Mouse (Mus musculus) intestine, postnatal 0 days (tissue): Measurements from ENCODE around the gene C3. TPM values are rescaled to one million over a fixed set of nuclear protein-coding genes. Genes with fewer than 3 reads are reported as not detected.
A peak's percentile ranks its signal among the peaks of the same experiment; 100 is the strongest.

Experiments used
- ATAC-seq: fragments of 200-750 bp; cut with Nextera tagmentation; 2 replicates; pipeline ENCODE4 v1.8.0; 2017; ENCODE audit warnings: mild to moderate bottlenecking, moderate TSS enrichment, moderate library complexity
- H3K27ac ChIP-seq: fragments of 300-500 bp; sonication (generic); 2 replicates; pipeline ENCODE4 v1.5.1; 2014; ENCODE audit warnings: mild to moderate bottlenecking, low read depth, low read length, moderate library complexity
- H3K27me3 ChIP-seq: fragments of 300-500 bp; sonication (generic); replicated peaks from 2 replicates; pipeline ENCODE4 v1.6.1; 2014; ENCODE audit warnings: low read length, mixed read lengths; ENCODE audit not compliant: control insufficient read depth, insufficient read depth
- H3K36me3 ChIP-seq: fragments of 300-500 bp; sonication (generic); 2 replicates; pipeline ENCODE4 v1.6.1; 2014; ENCODE audit warnings: mild to moderate bottlenecking, moderate library complexity; ENCODE audit not compliant: control insufficient read depth, insufficient read depth
- H3K4me1 ChIP-seq: fragments of 300-500 bp; sonication (generic); replicated peaks from 2 replicates; pipeline ENCODE4 v1.6.1; 2014; ENCODE audit warnings: antibody characterized with exemption, low read length, mixed read lengths; ENCODE audit not compliant: control insufficient read depth, insufficient read depth
- H3K4me2 ChIP-seq: fragments of 300-500 bp; sonication (generic); replicated peaks from 2 replicates; pipeline ENCODE4 v1.6.1; 2014; ENCODE audit warnings: low read depth, mild to moderate bottlenecking, moderate library complexity
- H3K4me3 ChIP-seq: fragments of 300-500 bp; sonication (generic); 2 replicates; pipeline ENCODE4 v1.5.1; 2014; ENCODE audit warnings: low read depth, low read length
- H3K9ac ChIP-seq: fragments of 300-500 bp; sonication (generic); 2 replicates; pipeline ENCODE4 v1.6.1; 2014; ENCODE audit warnings: mild to moderate bottlenecking, low read depth, low read length
- H3K9me3 ChIP-seq: fragments of 300-500 bp; sonication (generic); 2 replicates; pipeline ENCODE4 v1.6.1; 2016; ENCODE audit warnings: mixed run types; ENCODE audit not compliant: control insufficient read depth
- CTCF ChIP-seq: sonication (generic); IDR thresholded peaks from 2 replicates; pipeline ENCODE4 v1.5.1; 2016; ENCODE audit warnings: low read depth, mild to moderate bottlenecking, control low read depth, antibody characterized with exemption, moderate library complexity
- WGBS: fragments of 180-500 bp; shearing (Covaris S2); extraction: QIAGEN DNeasy Blood & Tissue Kit; methylation state at CpG from one replicate; pipeline ENCODE4 v1.1.7; 2014; 5-methylcytosine and 5-hydroxymethylcytosine counted together
- polyA plus RNA-seq: library from polyadenylated mRNA; unstranded; fragments of >200 nt; fragmentation: Nextera tagmentation; extraction: Ambion mirVana; gene quantifications from 2 replicates; pipeline ENCODE4 v1.2.1, GENCODE M21; 2015

Gene C3
- polyA plus RNA-seq, 1 experiment from 2014 or later: 19.5 TPM

- Histone ChIP-seq H3K4me2 (no peak overlapping the region; the same call in 1 of the 2 replicates), H3K27me3 (no peaks in the 10 kb centered on the region), H3K27ac (no peak overlapping the region), H3K9ac (no peak overlapping the region), H3K9me3 (no peaks in the 10 kb centered on the region), H3K4me1 (no peaks in the 10 kb centered on the region), H3K36me3 (no peaks in the 10 kb centered on the region), H3K4me3 (no peak overlapping the region)
- WGBS: 28% methylated on average over 3 of the region's 3 CpGs
- ATAC-seq: 0 out of 2 replicates have a peak, but pooled peaks have one; percentile 29
- peak; percentile 84 for TF ChIP-seq CTCF
Measured at GRCm38 (mm10) chr17:57219884-57220207, 8.1 kb downstream of the C3 start.

DNA sequence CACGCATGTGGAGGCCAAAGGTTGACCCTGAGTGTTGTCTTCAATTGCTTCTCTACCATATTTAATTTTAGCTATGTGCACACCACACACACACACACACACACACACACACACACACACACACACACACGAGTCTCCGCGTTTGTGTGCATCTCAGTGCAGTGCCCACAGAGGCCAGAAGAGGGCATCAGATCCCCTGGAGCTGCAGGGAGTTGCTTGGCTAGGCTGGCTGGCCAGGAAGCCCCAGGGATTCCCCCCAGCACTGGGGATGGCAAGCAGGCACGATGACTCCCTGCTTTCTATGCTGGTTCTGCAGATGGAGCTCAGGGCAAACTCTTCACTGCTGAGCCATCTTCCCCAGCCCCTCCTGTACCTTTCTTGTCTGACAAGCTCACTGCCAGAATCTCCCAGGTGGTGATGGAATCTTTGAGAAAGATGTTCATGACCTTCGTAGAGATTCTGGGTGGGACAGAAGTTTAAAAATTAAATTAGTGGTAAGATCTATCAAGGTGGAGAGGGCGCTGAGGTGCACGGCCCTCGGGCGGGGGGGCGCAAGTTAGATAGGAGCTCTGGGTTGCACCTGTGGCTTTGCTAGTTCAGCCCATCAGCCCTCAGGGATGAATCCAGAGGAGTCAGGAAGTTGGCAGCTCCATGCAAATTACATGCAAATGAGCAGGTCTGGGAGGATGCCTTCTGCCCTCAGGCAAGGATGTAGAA, 8.6 kb downstream of the C3 start:
- Histone ChIP-seq H3K36me3 (no peaks in the 10 kb centered on the region), H3K4me2 (no peak overlapping the region; the same call in 1 of the 2 replicates), H3K9ac (no peak overlapping the region), H3K4me3 (no peak overlapping the region), H3K27me3 (no peaks in the 10 kb centered on the region), H3K9me3 (no peaks in the 10 kb centered on the region), H3K27ac (no peak overlapping the region), H3K4me1 (no peaks in the 10 kb centered on the region)
- WGBS: 25% methylated on average over 11 of the region's 11 CpGs
- peak; percentile 42; the same call in 1 of the 2 replicates for ATAC-seq
- peak; percentile 90 for TF ChIP-seq CTCF

DNA sequence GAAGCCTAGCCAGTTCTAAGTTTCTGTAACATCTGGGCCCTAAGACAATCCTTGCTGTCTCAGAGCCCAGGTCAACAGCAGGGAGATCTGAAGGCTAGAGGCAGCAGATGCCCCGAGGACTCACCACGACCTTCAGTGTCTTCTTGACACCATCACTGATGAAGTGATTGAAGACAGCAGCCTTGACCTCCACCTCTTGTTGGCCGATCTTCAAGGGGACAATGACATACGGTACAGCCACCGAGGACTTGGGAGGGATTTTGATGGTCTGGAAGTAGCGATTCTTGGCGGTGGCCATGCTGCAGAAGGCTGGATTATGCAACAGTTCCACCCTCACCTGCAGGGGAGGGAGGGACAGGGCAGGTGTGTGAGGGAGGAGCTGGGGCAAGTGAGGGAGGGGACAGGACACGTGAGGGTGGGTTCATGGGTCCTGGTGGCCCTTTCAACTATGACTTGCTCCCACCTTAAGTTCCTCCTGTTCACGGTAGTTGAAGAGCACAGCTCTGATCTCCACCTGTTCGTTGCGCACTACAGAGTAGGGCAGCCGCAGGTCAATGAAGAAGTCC, 9.5 kb downstream of the C3 start:
- no peak overlapping the region for H3K4me3 ChIP-seq
- TF ChIP-seq CTCF: no peak
- H3K27me3 ChIP-seq: no peaks in the 10 kb centered on the region
- no peaks in the 10 kb centered on the region for H3K36me3 ChIP-seq
- H3K27ac ChIP-seq: no peak overlapping the region
- no peak overlapping the region for H3K4me2 ChIP-seq
- WGBS: 72% methylated on average over 12 of the region's 12 CpGs
- ATAC-seq: no peak
- no peaks in the 10 kb centered on the region for H3K9me3 ChIP-seq
- no peak overlapping the region for H3K9ac ChIP-seq
- no peaks in the 10 kb centered on the region for H3K4me1 ChIP-seq

GRCm38 (mm10) chr17:57214676-57215387, 13.1 kb downstream of the C3 start:
- peak; percentile 21; the same call in 1 of the 2 replicates for ATAC-seq

DNA sequence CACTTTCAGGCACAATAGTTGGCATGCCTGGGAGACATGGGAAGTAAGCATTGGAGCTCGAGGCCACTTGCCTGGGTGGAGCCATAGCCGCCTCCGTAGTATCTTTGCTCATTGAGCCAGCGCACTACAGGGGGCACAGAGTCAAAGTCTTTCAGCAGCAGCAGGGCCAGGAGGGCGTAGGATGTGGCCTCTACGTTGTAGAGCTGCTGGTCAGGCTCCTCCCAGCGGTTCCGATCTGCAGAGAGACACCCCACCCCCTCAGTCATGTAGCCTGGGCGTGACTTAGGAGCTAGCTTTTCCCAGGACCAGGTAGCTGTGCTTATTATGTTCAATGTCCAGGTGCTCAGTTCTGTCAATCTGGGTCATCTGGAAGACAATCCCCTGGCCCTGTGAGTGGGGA, 16.4 kb downstream of the C3 start:
- no peaks in the 10 kb centered on the region for H3K36me3 ChIP-seq
- no peak overlapping the region for H3K4me3 ChIP-seq
- H3K27me3 ChIP-seq: no peaks in the 10 kb centered on the region
- no peaks in the 10 kb centered on the region for H3K9me3 ChIP-seq
- H3K4me2 ChIP-seq: no peak overlapping the region
- H3K9ac ChIP-seq: no peak overlapping the region
- no peak for TF ChIP-seq CTCF
- no peaks in the 10 kb centered on the region for H3K4me1 ChIP-seq
- H3K27ac ChIP-seq: no peak overlapping the region
- 51% methylated on average over 9 of the region's 9 CpGs for WGBS
- ATAC-seq: no peak

More at GRCm38 (mm10) chr17:57214676-57215387, 13.1 kb downstream of the C3 start:
- 39% methylated on average over 13 of the region's 13 CpGs for WGBS
- H3K27ac ChIP-seq: no peak overlapping the region
- H3K4me1 ChIP-seq: no peaks in the 10 kb centered on the region
- H3K4me2 ChIP-seq: no peak overlapping the region
- TF ChIP-seq CTCF: no peak
- no peak overlapping the region for H3K9ac ChIP-seq
- no peaks in the 10 kb centered on the region for H3K27me3 ChIP-seq
- H3K36me3 ChIP-seq: no peaks in the 10 kb centered on the region
- no peak overlapping the region for H3K4me3 ChIP-seq
- no peaks in the 10 kb centered on the region for H3K9me3 ChIP-seq

DNA sequence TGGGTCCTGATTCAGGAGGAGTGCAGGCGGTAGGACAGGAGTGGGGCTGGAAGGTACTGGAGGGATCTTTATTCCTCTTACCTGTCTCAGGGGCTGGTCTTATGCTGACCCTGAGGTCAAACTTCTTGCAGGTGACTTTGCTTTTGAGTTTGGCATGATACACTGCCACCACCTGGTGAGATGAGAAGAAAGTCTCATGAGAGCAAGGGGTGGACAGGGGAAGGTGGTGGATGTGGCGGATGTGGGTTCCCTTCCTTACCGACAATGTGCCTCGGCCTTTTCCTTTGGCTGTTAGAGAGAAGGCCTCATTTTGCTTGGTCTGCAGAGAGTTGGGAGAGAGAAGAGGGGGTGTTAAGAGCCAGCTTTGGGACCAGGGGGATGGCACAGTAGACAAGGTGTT, 18.6 kb downstream of the C3 start:
- WGBS: 63% methylated on average over 4 of the region's 4 CpGs
- no peaks in the 10 kb centered on the region for H3K9me3 ChIP-seq
- no peaks in the 10 kb centered on the region for H3K4me1 ChIP-seq
- no peak overlapping the region for H3K4me2 ChIP-seq
- TF ChIP-seq CTCF: peak; percentile 59
- no peak overlapping the region for H3K27ac ChIP-seq
- H3K9ac ChIP-seq: no peak overlapping the region
- H3K36me3 ChIP-seq: no peaks in the 10 kb centered on the region
- no peaks in the 10 kb centered on the region for H3K27me3 ChIP-seq
- ATAC-seq: no peak
- no peak overlapping the region for H3K4me3 ChIP-seq
